Mouse (Mus musculus) splenic B cell, adult 2 months (primary cell): ENCODE results near the gene Ttc7.

Source experiments
- DNase-seq: peaks from one replicate; pipeline ENCODE4 v3.0.0-alpha.2; 2011; ENCODE audit warnings: low read depth, low spot score
- H3K27me3 ChIP-seq: 2 replicates; pipeline ENCODE4 v1.6.1; 2012; ENCODE audit warnings: mild to moderate bottlenecking, low read length, moderate library complexity, mixed read lengths; ENCODE audit not compliant: control insufficient read depth, poor library complexity, insufficient read depth, severe bottlenecking
- H3K36me3 ChIP-seq: 2 replicates; pipeline ENCODE4 v1.6.1; 2012; ENCODE audit warnings: mild to moderate bottlenecking, low read length, moderate library complexity, mixed read lengths; ENCODE audit not compliant: control insufficient read depth, poor library complexity, insufficient read depth, severe bottlenecking

Ttc7 gene

DNA sequence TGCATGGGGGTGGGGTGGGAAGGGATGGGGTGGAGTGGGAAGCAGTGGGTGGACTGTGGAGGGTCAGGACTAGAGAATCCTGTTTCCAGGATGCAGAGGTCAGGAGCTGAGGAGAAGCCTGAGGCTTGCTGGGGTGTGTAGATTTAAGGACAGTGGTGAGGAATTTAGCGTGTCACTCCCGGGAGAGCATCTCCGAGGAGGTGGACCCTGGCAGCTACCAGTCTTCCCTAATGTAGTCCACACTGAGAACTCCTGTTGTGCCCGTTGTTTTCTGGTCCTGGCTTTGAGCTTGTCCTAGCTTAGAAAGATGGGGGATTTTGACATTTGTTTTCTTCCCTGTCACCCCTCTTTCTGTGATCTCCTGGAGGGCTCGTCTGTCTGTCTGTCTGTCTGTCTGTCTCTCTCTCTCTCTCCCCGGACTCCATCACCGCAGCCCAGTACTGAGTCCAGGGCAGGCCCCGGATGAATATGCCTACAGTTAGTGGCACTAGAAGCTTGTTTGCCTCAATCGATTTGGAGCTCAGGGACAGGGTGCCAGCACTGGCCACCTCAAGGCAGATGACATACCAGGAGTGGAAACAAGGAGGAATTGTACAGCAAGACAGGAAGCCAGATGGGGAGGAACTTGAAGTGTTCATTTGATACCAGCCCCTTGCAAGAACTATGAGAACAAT is 49.6 kb downstream of the Ttc7 start:
- peaks cover 15% of the 10 kb centered on the region for H3K36me3 ChIP-seq
- H3K27me3 ChIP-seq = no peaks in the 10 kb centered on the region
- DNase-seq = no peak

GRCm38 (mm10) chr17:87332887-87333286 is 50.2 kb downstream of the Ttc7 start:
- Histone ChIP-seq H3K36me3 (peaks cover 15% of the 10 kb centered on the region), H3K27me3 (no peaks in the 10 kb centered on the region)
- no peak for DNase-seq

GRCm38 (mm10) chr17:87334162-87334561 is 51.5 kb downstream of the Ttc7 start:
- Histone ChIP-seq H3K36me3 (peaks cover 13% of the 10 kb centered on the region), H3K27me3 (no peaks in the 10 kb centered on the region)
- no peak for DNase-seq

DNA sequence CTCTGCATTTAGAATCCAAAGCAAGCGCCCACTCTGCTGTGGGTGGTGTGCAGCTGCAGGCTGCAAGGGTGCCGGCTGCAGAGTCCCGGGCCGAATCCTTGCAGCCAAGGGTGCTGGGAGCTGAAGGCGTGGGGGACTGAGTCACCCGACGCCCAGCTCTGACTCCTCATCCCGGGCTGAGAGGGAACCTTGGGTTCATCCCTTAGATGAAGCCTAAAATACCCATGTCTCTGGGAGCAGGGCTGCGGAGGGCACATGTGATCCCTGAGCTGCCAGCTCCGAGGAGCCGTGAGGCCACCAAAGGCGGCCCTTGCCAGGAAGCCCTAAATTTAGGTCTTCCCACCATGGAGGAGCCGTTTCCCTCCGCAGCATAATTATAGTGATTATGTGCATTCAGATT is 52.5 kb downstream of the Ttc7 start:
- Histone ChIP-seq H3K27me3 (no peaks in the 10 kb centered on the region), H3K36me3 (peaks cover 10% of the 10 kb centered on the region)
- no peak for DNase-seq

DNA sequence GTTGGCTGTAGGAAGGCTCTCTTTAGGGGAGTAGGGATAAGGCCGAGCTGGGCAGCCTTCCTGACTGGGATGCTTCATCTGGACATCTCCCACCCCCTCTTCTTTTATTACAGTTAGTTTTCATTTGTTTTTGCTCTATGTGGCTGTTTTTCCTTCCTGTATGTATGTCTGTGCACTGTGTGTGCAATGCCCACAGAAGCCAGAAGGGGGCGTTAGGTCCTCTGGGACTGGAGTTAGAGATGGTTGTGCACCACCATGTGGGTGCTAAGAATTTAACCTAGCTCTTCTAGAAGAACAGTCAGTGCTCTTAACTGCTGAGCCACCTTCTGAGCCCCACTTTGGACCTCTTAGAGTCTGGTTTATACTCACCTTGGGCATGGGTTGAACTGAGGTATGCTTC is 53.0 kb downstream of the Ttc7 start:
- H3K36me3 ChIP-seq = peaks cover 10% of the 10 kb centered on the region
- DNase-seq = peak; percentile 22
- no peaks in the 10 kb centered on the region for H3K27me3 ChIP-seq

GRCm38 (mm10) chr17:87336910-87337309 is 54.2 kb downstream of the Ttc7 start:
- Histone ChIP-seq H3K36me3 (peaks cover 10% of the 10 kb centered on the region), H3K27me3 (no peaks in the 10 kb centered on the region)
- no peak for DNase-seq

GRCm38 (mm10) chr17:87337683-87338082 is 55.0 kb downstream of the Ttc7 start:
- Histone ChIP-seq H3K36me3 (peaks cover 12% of the 10 kb centered on the region), H3K27me3 (no peaks in the 10 kb centered on the region)
- DNase-seq = no peak

DNA sequence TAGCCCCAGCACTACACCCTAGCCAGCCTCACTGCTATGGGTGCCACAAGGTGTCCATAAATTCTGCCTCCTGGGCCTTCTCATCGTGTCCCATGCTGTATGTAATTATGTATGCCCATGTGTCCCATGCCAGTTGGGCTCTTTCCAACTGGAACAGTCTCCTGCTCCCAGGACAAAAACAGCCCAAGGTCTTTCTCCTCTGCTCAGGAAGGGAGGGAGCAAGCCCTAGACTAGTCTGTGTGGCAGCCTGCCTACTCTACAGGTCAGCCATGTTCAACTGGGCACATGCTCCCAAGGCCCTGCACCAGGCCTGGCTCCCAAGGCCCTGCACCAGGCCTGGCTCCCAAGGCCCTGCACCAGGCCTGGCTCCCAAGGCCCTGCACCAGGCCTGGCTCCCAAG is 56.4 kb downstream of the Ttc7 start:
- H3K36me3 ChIP-seq = peaks cover 11% of the 10 kb centered on the region
- no peaks in the 10 kb centered on the region for H3K27me3 ChIP-seq
- no peak for DNase-seq

DNA sequence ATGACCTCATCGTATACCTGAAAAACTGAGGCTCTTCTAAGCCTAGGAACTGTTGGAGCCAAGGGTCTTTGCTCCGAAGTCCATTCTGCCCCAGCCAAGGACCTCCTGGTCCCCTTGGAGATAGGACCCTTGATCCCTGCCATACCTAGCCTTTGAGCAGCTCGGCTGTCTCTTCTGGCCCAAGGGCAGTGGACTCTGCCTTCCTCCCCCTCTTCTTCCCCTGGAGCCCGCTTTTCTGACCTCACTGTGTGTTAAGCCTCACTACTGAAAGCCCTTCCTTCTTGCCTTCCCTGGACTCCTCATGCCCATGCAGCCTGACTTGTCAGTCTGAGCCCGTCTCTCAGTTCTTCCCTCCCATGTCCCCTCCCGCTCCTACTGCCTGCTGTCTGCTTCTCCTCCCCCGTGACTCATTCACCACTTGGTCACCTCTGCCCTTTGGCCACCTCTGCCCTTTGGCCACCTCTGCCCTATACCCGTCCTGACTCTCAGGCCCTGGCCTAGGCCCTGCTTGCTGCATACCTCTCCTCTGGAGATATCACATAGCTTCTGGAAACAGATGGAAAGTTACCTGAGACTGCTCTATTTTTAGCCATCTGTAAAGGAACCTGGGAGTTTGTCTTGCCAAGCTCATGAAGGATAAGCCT is 60.5 kb downstream of the Ttc7 start:
- Histone ChIP-seq H3K36me3 (peaks cover 7% of the 10 kb centered on the region), H3K27me3 (no peaks in the 10 kb centered on the region)
- DNase-seq = no peak

DNA sequence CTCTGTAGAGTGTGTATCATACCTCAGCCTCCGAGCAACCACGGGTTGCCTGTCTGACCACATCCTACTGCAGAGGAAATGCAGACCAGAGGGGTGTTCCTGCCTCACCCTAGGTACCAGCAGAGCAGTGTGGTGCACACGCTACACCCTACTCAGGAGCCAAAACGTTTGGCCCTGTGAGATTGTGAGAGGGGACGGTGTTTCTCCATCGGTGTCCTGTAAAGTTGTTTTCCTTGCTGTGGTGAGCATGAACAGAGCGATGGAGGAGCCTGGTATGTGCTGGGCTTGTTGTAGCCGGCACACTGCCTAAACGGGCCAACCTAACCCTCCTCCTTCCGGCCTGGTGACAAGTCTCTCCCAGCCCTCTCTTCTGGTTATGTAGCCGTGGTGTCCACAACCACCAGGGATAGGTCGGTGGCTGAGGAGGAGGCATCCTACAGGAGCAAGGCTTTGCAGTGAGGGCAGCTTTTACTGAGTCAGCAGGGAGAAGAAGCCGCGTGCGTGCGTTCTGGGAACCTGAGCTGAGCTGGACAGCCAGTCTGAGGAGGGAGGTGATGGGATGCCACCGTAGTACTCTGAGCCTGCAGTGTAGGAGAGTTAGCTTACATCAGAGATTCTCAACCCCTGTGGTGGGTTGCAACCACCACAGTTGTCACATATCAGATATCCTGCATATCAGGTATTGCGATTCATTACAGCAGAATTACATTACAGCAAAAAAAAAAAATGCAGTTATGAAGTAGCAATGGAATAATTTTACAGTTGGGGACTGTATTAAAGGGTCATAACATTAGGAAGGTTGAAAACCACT is 62.0 kb downstream of the Ttc7 start:
- H3K36me3 ChIP-seq = peaks cover 7% of the 10 kb centered on the region
- no peaks in the 10 kb centered on the region for H3K27me3 ChIP-seq
- peak; percentile 52 for DNase-seq

DNA sequence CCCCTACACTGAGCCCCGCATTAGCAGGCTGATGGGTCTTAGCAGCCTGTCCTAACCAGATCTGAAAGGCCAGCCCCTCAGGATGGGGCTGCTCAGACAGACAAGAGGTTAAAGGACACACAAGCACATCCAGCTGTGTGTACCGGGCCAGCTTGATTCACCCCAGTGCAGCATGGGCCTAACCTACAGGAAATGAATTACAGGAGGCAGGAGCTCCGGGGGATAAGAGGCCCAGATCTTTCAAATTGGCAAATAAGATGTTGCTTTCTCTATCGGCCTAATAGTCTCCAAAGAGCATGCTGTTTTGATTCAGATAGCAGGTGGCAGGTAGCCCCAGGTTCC is 62.5 kb downstream of the Ttc7 start:
- DNase-seq = no peak

GRCm38 (mm10) chr17:87348353-87348752 is 65.7 kb downstream of the Ttc7 start:
- H3K36me3 ChIP-seq = peaks cover 7% of the 10 kb centered on the region
- H3K27me3 ChIP-seq = no peaks in the 10 kb centered on the region
- DNase-seq = no peak

More for the DNA sequence above, 62.5 kb downstream of the Ttc7 start:
- H3K27me3 ChIP-seq = no peaks in the 10 kb centered on the region
- H3K36me3 ChIP-seq = peaks cover 7% of the 10 kb centered on the region

DNA sequence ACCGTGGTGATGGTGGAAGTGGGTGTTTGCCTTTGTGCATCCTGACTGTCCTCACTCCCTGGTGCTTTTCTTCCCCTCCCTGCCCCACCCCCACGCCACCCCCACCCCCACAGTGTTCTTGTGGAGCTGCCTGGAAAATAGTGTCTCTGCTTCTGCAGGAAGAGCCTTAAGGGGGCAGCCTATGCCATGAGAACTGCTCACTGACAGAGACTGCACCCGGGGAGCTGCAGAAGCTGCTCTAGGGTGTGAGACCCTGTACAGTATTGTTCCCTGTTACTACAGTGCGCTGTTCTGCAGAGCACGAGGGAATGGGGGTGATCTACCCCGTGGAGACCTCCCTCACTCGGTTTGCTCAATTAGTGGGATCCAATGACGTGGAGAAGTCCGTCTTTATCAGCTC is 66.4 kb downstream of the Ttc7 start:
- no peak for DNase-seq
- peaks cover 7% of the 10 kb centered on the region for H3K36me3 ChIP-seq
- H3K27me3 ChIP-seq = no peaks in the 10 kb centered on the region

GRCm38 (mm10) chr17:87349575-87349974 is 66.9 kb downstream of the Ttc7 start:
- Histone ChIP-seq H3K36me3 (peaks cover 7% of the 10 kb centered on the region), H3K27me3 (no peaks in the 10 kb centered on the region)
- no peak for DNase-seq
